Mouse (Mus musculus) MN1 (cell line): ENCODE results near the gene Efcab9.

Source experiments
- DNase-seq: peaks from one replicate; pipeline ENCODE4 v3.0.0-alpha.2; 2016; ENCODE audit warnings: low spot score

Gene Efcab9

DNA sequence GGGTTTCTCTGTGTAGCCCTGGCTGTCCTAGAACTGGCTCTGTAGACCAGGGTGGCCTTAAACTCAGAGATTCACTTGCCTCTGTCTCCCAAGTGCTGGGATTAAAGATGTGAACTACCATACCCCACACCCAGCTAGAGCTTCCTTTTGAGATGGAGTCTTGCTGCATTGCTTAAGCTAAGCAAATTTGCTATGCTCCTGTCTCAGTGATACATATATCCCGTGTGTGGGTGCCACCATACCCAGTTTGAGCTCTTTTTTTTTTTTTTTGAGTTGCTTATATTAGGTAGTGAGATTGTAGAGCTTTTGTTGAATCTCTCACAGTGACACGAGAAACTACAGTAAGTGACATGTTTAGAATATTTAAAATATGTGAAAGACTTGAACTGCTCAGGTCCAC lies 36.6 kb downstream of the Efcab9 start:
- DNase-seq = no peak

DNA sequence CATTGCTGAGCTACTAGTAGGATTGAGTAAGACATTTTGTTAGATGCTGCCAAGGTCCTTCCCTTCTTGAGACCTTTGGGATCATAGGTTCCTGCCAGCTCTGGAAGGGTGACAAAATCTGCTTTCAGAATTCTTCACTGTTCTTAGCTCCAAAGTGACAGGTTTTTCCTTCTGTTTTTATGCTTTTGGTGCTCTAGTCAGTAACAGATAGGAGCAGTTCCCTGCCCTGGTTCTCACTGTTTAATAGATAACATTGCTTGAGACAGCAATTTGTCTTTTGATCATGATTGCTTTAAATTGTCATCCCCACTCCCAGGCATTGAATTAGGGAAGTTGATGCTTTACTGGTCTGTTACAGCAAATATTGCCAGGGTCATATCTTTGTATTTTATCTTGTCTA lies 38.6 kb downstream of the Efcab9 start:
- DNase-seq = no peak

DNA sequence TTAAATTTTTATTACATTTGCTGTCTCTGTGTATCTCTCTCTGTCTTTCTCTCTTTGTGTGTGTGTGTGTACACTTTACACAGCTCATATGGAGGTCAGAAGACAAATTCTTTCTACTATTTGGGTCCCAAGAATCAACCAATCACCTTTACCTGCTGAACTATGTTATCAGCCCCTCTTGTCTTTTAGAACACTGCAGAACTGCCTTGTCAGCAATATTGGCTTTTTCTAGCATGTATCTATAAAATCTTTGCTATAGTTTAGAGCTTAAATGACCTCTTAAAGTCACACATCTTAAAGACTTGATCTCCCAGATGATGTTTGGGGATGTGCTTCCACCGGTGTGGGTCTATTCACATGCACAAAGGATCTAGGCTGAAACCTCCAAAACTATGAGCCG lies 40.8 kb downstream of the Efcab9 start:
- DNase-seq = no peak

DNA sequence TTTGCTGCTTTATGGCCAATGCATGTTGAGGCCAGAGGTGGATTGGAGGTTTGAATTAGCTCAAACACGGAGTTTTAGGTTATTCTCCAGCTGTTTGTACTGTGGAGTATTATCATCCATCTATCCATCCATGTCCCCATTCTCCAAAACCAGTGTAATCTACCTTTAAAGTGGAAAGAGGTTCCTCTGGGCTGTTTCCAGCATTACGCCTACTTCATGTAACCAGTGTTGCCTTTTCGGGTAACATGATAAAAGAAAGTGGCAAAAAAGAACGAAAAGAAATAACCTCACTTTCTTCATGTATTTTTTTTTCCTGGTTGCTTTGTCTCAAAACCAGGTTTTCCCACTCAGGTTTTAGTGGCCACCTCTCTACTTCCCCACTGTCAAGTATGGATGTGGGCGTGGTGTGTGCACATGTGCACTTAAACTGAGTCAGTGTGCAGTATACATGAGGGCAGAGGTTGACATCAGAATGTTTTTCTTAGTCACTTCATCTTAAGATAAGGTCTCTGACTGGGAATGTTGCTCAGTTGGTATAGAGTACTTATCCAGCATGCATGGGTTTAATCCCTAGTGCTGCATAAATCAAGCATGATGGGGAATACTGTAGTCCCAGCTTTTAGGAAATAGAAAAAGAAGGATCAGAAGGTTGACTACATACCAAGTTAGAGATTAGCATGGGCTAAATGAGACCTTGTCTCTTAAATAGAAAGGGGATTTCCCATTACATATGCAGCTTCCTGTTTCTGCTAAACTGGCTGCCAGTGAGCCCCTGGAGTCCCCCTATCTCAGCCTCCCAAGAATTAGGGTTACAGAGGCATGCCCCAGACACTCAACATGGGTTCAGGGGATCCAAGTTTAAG lies 42.8 kb downstream of the Efcab9 start:
- DNase-seq = no peak

DNA sequence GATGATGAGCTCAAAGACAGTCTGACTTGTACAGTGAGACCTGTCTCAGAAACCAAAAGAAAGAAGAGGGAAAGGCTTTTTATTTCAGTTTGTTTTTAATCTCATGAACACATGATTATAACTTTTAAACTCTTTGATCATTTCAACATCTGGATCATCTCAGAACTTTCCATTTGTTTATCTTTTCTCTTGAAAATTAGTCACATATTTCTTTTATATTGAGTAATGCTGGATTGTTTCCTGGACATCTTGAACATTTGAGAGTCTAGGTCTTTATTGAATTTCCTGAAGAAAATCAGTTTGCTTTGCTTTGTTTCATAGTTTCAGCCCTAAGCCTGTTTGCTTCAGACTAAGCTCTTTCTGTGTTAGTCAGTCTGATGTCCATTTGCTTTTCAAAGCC lies 43.5 kb downstream of the Efcab9 start:
- no peak for DNase-seq

DNA sequence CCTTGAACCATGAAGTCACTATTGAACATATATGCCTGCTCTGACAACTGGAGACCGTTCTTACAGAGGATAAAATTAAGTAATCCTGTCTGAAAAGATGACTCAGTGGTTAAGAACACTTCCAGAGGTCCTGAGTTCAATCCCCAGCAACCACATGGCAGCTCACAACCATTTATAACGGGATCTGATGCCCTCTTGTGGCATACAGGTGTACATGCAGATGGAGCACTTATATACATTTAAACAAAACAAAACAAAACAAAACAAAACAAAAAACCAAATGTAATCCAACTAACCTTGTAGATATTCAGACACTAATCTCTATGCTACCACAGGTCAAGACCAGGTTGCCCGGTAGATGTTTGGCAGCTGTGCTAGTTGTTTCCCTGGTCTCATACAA lies 44.4 kb downstream of the Efcab9 start:
- no peak for DNase-seq

DNA sequence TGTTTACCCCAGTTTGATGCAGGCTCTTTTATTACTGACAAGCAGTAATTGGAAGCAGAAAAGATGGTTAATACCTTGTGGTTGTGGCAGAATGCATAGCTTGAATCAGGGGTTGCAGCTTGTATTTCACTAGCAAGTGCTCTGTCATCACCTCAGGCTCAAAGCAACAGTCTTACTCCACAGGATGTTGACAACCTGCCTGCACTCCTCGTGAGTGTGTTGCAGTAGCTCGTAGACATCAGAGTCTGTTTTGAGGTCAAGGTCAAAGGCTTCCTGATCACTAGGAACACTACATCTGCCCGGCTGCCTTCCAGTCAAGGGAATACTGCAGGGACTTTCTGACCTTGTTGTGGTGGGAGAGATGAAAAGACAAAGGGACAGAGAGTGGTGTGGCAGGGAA lies 45.3 kb downstream of the Efcab9 start:
- no peak for DNase-seq

DNA sequence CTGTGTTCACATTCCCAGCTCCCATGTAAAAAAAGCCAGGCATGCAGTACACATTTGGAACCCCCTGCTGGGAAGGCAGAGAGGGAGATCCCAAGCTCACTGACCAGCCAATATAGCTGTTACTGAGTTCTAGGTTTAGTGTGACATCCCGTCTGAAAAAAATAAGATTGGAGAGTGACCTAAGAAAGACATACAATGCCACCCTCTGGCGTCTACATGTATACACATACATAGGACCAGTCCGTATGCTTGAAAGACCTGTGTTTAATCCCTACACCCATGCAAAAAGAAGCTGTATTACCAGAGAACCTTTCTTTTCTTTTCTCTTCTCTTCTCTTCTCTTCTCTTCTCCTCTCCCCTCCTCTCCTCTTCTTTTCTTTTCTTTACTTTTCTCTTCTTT lies 46.6 kb downstream of the Efcab9 start:
- no peak for DNase-seq

DNA sequence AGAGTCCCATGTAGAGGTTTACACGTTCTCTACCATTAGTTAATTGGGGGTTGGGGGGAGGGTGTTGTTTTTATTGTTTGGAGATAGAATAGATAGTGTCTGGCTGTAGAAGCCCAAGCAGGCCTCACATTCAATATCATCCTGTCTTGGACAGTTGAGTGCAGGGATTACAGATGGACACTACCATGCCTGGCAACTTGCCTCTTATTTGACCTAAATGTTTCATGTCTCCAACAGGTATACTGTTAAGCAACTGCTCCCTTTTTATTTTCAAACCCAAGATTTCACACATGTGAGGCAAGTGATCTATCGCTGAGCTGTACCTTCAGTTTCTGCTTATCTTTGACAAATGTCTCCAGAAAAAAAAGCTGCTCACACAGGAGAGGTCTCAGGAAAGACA lies 50.4 kb downstream of the Efcab9 start:
- DNase-seq = no peak

DNA sequence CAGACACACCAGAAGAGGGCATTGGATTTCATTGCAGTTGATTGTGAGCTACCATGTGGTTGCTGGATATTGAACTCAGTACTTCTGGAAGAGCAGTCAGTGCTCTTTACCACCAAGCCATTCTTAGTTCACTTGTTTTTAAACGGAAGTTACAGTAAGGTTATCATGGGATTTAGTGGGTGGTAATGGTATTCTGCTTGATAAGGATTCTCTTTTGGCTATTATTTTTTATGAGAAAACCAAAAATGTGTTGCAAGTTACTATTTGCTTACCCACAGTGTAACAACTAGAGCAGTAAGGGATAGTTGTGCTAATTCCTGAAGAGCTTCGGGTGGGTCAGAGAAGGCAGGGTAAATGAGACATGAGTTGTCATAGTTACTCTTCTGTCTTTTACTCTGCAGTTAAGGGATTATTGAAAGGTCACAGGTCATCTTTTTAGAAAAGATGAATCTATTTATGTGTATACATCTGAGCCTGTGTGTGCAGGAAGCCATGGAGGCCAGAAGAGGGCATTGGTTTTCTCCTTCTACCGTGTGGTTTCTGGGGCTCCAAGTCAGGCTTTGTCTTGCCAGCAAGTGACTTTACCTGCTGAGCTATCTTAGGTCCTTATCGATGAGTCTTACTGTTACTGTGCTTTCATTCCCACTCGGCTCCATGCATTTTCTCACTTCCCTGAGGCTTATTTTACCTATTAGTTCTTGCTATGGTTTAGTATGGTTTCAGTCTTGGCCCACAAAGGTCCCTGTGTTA lies 56.2 kb downstream of the Efcab9 start:
- DNase-seq = no peak

DNA sequence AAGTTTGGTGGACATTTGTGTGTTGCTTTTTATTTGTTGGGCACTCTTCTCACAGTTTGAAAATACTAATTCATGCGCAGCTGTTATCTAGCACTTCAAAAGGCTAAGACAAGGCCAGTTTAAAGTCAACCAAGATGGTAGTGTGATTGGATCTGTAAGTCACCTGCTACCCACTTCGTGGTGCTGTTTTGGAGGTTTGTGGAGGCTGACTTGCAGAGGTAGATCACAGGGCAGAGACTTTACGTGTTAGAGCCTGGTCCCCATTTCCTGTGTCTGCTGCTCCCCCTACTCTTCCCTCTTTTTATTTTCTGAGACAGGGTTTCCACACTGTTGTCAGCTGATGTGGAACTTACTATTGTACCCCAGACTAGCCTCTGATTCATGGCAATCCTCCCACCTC lies 57.2 kb downstream of the Efcab9 start:
- DNase-seq = no peak
